Mouse (Mus musculus): Measurements from ENCODE around the gene Hsd17b7. TPM values are rescaled to one million over a fixed set of nuclear protein-coding genes. Genes with fewer than 3 reads are reported as not detected.
A peak's percentile ranks its signal among the peaks of the same experiment; 100 is the strongest.

Gene Hsd17b7
- total and polyA plus RNA-seq, 3 experiments = 4.8 to 5.7 TPM; not detected in 1

DNA sequence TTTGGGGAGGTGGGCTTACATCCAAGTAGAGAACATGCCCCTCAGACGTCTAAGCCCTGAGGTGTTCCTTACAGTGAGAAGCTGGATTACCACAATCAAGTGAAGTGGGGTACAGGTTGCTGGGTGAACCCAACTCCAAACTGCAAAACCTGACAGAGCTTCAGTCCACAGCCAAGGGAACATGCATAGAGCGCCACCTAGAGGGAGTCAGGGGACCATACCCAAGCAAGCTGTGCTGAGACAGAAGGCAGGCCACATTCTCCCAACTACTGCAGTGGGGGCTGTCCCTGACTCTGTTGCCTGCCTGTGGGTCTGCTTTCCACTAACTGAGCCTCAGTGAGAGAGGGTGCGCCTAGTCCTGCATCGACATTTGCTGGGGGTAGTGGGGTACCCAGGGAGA lies 51.0 kb downstream of the Hsd17b7 start:
- H3K9ac ChIP-seq (ENCODE audit: control insufficient read depth, low read depth, low read length, poor library complexity, severe bottlenecking) = no peak overlapping the region
- H3K79me2 ChIP-seq (ENCODE audit: control insufficient read depth, insufficient read depth, low read length, poor library complexity) = no peaks in the 10 kb centered on the region
- peaks cover 0 to 1% of the 10 kb centered on the region in 2 experiments; a peak in 1 of 4 replicates for H3K27me3 ChIP-seq (ENCODE audit: control insufficient read depth in 1 of 2, insufficient read depth in 2 of 2, low read length in 2 of 2)
- no peak overlapping the region for H3K4me3 ChIP-seq (ENCODE audit: control insufficient read depth in 1 of 2, insufficient read depth in 1 of 2, low read depth in 2 of 2, low read length in 2 of 2)
- H3K9me3 ChIP-seq (replicated peaks; ENCODE audit: insufficient read depth, low read length) = no peaks in the 10 kb centered on the region
- peak; percentile 51 for DNase-seq (ENCODE audit: low read depth, low spot score)
- TF ChIP-seq ZNF384 (IDR thresholded peaks at IDR 0.05; ENCODE audit: low read depth, low read length) (no peak), CTCF (IDR thresholded peaks at IDR 0.05 in 2 of 3, conservative IDR thresholded peaks at IDR 0.05 in 1 of 3; ENCODE audit: control insufficient read depth in 1 of 3, insufficient read depth in 1 of 3, low read depth in 2 of 3, low read length in 3 of 3, poor library complexity in 1 of 3, severe bottlenecking in 1 of 3) (peak; percentile 69 to 85 (median 75)), ZC3H11A (IDR thresholded peaks at IDR 0.05; ENCODE audit: low read depth, low read length) (peak; percentile 15; the same call in 1 of the 2 replicates), SMC3 (IDR thresholded peaks at IDR 0.05; ENCODE audit: low read depth, low read length) (peak; percentile 46), RAD21 (IDR thresholded peaks at IDR 0.05; ENCODE audit: low read depth, low read length) (peak; percentile 48), NRF1 (IDR thresholded peaks at IDR 0.05; ENCODE audit: insufficient read depth, low read depth, low read length, poor library complexity, severe bottlenecking) (no peak)
- H3K27ac ChIP-seq (ENCODE audit: control insufficient read depth, low read depth, low read length) = no peak overlapping the region
- H3K4me1 ChIP-seq (ENCODE audit: control insufficient read depth in 1 of 2, insufficient read depth in 2 of 2, low read length in 2 of 2) = no peaks in the 10 kb centered on the region
- H3K36me3 ChIP-seq (ENCODE audit: control insufficient read depth in 1 of 2, insufficient read depth in 2 of 2, low read length in 2 of 2) = 0 out of 4 replicates have a peak, but pooled peaks cover 0 to 2% of the 10 kb centered on the region in 2 experiments

DNA sequence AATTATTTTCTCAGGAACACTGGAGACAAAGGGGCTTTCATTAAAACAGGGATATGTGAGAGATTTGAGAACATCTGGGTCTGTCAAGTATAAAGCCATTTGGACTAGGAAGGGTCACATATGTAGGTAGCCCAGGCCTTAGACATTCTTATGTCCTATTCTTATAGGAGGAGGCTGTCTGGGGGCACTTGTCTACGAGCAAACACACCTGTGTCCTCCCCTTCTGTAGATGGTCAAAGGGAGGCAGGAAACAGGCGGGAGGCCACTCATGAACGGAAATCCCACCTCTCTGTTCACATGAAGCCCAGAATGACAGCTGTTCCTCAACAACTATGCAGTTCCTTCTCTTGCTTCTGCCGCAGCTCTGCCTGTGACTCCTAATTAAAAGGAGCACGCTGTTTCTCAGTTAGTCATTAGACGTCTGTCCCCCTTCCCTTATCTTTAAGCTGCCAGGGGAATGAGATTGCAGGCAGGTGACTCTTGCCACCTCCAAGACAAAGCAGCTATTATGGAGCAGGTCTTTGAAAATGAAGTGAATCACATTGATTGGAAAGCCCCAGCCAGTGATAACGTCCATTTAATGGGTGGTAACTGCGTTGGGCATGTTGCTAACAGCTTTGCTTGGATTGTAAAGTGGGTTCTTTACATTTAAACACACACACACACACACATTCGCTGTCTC lies 51.8 kb downstream of the Hsd17b7 start:
- Histone ChIP-seq H3K4me3 (ENCODE audit: control insufficient read depth in 1 of 2, insufficient read depth in 1 of 2, low read depth in 2 of 2, low read length in 2 of 2) (no peak overlapping the region), H3K27ac (ENCODE audit: control insufficient read depth, low read depth, low read length) (no peak overlapping the region), H3K4me1 (ENCODE audit: control insufficient read depth in 1 of 2, insufficient read depth in 2 of 2, low read length in 2 of 2) (no peaks in the 10 kb centered on the region), H3K79me2 (ENCODE audit: control insufficient read depth, insufficient read depth, low read length, poor library complexity) (no peaks in the 10 kb centered on the region), H3K27me3 (ENCODE audit: control insufficient read depth in 1 of 2, insufficient read depth in 2 of 2, low read length in 2 of 2) (peaks cover 0 to 1% of the 10 kb centered on the region in 2 experiments; a peak in 1 of 4 replicates), H3K36me3 (ENCODE audit: control insufficient read depth in 1 of 2, insufficient read depth in 2 of 2, low read length in 2 of 2) (0 out of 4 replicates have a peak, but pooled peaks cover 0 to 2% of the 10 kb centered on the region in 2 experiments), H3K9ac (ENCODE audit: control insufficient read depth, low read depth, low read length, poor library complexity, severe bottlenecking) (no peak overlapping the region), H3K9me3 (replicated peaks; ENCODE audit: insufficient read depth, low read length) (no peaks in the 10 kb centered on the region)
- DNase-seq (ENCODE audit: low read depth, low spot score) = no peak
- TF ChIP-seq MYB (IDR thresholded peaks at IDR 0.05; ENCODE audit: low read depth, low read length) (no peak), POLR2A (IDR thresholded peaks at IDR 0.05; ENCODE audit: control insufficient read depth in 1 of 2, insufficient read depth in 1 of 2, low read depth in 1 of 2, low read length in 2 of 2, poor library complexity in 1 of 2) (no peak), CHD1 (IDR thresholded peaks at IDR 0.05; ENCODE audit: low read depth, low read length) (no peak), GATA1 (IDR thresholded peaks at IDR 0.05; ENCODE audit: low read depth, low read length) (no peak), ZMIZ1 (IDR thresholded peaks at IDR 0.05; ENCODE audit: low read depth, low read length) (no peak), UBTF (IDR thresholded peaks at IDR 0.05; ENCODE audit: borderline replicate concordance, insufficient read depth, low read depth, low read length) (no peak), EP300 (IDR thresholded peaks at IDR 0.05; ENCODE audit: low read depth in 1 of 2, low read length in 2 of 2) (no peak), KAT2A (conservative IDR thresholded peaks at IDR 0.05; ENCODE audit: low read depth, low read length) (no peak)

Data from MEL (cell line).